Mouse (Mus musculus) large intestine, adult 2 months (tissue): ENCODE measurements at regions not wholly inside any gene's neighbourhood (a gene's known extent, or its start where the extent isn't known, plus 50 kb on each side); places are given as distances from the start of the nearest gene placed in this dataset.

ENCODE experiments used
- DNase-seq: peaks from one replicate; pipeline ENCODE4 v3.0.0-alpha.2; 2012; ENCODE audit warnings: low read depth, low spot score
- WGBS: fragments of 180-500 bp; shearing (Covaris S2); methylation state at CpG from one replicate; pipeline ENCODE4 v1.1.7; 2018; 5-methylcytosine and 5-hydroxymethylcytosine counted together

GRCm38 (mm10) chr16:46605001-46605878, 106.9 kb upstream of the Nectin3 start:
- DNase-seq = no peak
- 74% methylated on average over 11 of the region's 11 CpGs for WGBS

GRCm38 (mm10) chr16:46592618-46593253, 94.4 kb upstream of the Nectin3 start:
- 9% methylated on average over 8 of the region's 8 CpGs for WGBS
- no peak for DNase-seq

- WGBS = 64% methylated on average over 1 of the region's 1 CpGs
- no peak for DNase-seq
Measured at GRCm38 (mm10) chr16:46587056-46587455, 88.7 kb upstream of the Nectin3 start.

- DNase-seq = no peak
Measured at GRCm38 (mm10) chr16:46584502-46584901, 86.2 kb upstream of the Nectin3 start.

- WGBS = 77% methylated on average over 10 of the region's 10 CpGs
- DNase-seq = no peak
Measured at GRCm38 (mm10) chr16:46581115-46581514, 82.8 kb upstream of the Nectin3 start.

- no peak for DNase-seq
- WGBS = 90% methylated on average over 6 of the region's 6 CpGs
Measured at GRCm38 (mm10) chr16:46574221-46574620, 75.9 kb upstream of the Nectin3 start.

- no peak for DNase-seq
- 85% methylated on average over 1 of the region's 1 CpGs for WGBS
Measured at GRCm38 (mm10) chr16:46567446-46567845, 69.1 kb upstream of the Nectin3 start.

GRCm38 (mm10) chr16:46566020-46566581, 67.8 kb upstream of the Nectin3 start:
- WGBS = 65% methylated on average over 4 of the region's 4 CpGs
- no peak for DNase-seq

- WGBS = 85% methylated on average over 3 of the region's 3 CpGs
- no peak for DNase-seq
Measured at GRCm38 (mm10) chr16:46557281-46557680, 59.0 kb upstream of the Nectin3 start.

- WGBS = 90% methylated on average over 1 of the region's 1 CpGs
- no peak for DNase-seq
Measured at GRCm38 (mm10) chr16:46548207-46548606, 49.9 kb upstream of the Nectin3 start.
